Mouse (Mus musculus): ENCODE results near the gene Mapk1.

Mapk1 gene

GRCm38 (mm10) chr16:17018071-17018470, 34.9 kb downstream of the Mapk1 start:
- DNase-seq, result no peak

GRCm38 (mm10) chr16:17024469-17025148, 41.4 kb downstream of the Mapk1 start:
- DNase-seq, result peak; percentile 27

GRCm38 (mm10) chr16:17029971-17030695, 47.0 kb downstream of the Mapk1 start:
- DNase-seq, result no peak

- DNase-seq, result no peak
These were observed 50.6 kb downstream of the Mapk1 start for GRCm38 (mm10) chr16:17033754-17034153.

- DNase-seq, result no peak
These were observed 57.5 kb downstream of the Mapk1 start for GRCm38 (mm10) chr16:17040716-17041115.

- DNase-seq, result no peak
These were observed 58.2 kb downstream of the Mapk1 start for GRCm38 (mm10) chr16:17041417-17041816.

- no peak for DNase-seq
These were observed 61.1 kb downstream of the Mapk1 start for GRCm38 (mm10) chr16:17044320-17044719.

- no peak for DNase-seq
These were observed 62.1 kb downstream of the Mapk1 start for GRCm38 (mm10) chr16:17045287-17045686.

- no peak for DNase-seq
These were observed 66.7 kb downstream of the Mapk1 start for GRCm38 (mm10) chr16:17049886-17050285.

GRCm38 (mm10) chr16:17052087-17052486, 68.9 kb downstream of the Mapk1 start:
- DNase-seq, result no peak

- no peak for DNase-seq
These were observed 70.7 kb downstream of the Mapk1 start for GRCm38 (mm10) chr16:17053903-17054302.

- no peak for DNase-seq
These were observed 72.4 kb downstream of the Mapk1 start for GRCm38 (mm10) chr16:17055584-17055983.

- no peak for DNase-seq
These were observed 79.2 kb downstream of the Mapk1 start for GRCm38 (mm10) chr16:17062338-17062737.

GRCm38 (mm10) chr16:17067552-17067951, 84.4 kb downstream of the Mapk1 start:
- DNase-seq, result no peak

- peak; percentile 75 for DNase-seq
These were observed 86.6 kb downstream of the Mapk1 start, which contains the start of gene Ypel1 for GRCm38 (mm10) chr16:17069511-17070443. Gene Ypel1 (plus strand): TSS chr16:17069696.

GRCm38 (mm10) chr16:17070716-17071115, 87.5 kb downstream of the Mapk1 start:
- no peak for DNase-seq

- no peak for DNase-seq
These were observed 89.8 kb downstream of the Mapk1 start for GRCm38 (mm10) chr16:17073000-17073399.

- DNase-seq, result no peak
These were observed 93.1 kb downstream of the Mapk1 start for GRCm38 (mm10) chr16:17076301-17076700.

- DNase-seq, result no peak
These were observed 93.7 kb downstream of the Mapk1 start for GRCm38 (mm10) chr16:17076869-17077268.

- DNase-seq, result no peak
These were observed 94.9 kb downstream of the Mapk1 start for GRCm38 (mm10) chr16:17078101-17078500.

GRCm38 (mm10) chr16:17082121-17082792, 99.1 kb downstream of the Mapk1 start:
- DNase-seq, result no peak

- DNase-seq, result no peak
These were observed 102.5 kb downstream of the Mapk1 start for GRCm38 (mm10) chr16:17085636-17086035.

- DNase-seq, result no peak
These were observed 103.1 kb downstream of the Mapk1 start for GRCm38 (mm10) chr16:17086241-17086640.

Data from cerebellum, adult 11 months (tissue).